Mouse (Mus musculus) large intestine, adult 2 months (tissue): ENCODE results near the gene Cdk17. TPM values are rescaled to one million over a fixed set of nuclear protein-coding genes. Genes with fewer than 3 reads are reported as not detected.

ENCODE experiments used
- DNase-seq: peaks from one replicate; pipeline ENCODE4 v3.0.0-alpha.2; 2012; ENCODE audit warnings: low read depth, low spot score
- WGBS: fragments of 180-500 bp; shearing (Covaris S2); methylation state at CpG from one replicate; pipeline ENCODE4 v1.1.7; 2018; 5-methylcytosine and 5-hydroxymethylcytosine counted together
- polyA plus RNA-seq: library from polyadenylated mRNA; depleted of rRNA; stranded (reverse); fragments of >200 nt; gene quantifications from 2 replicates; pipeline ENCODE4 v1.2.3, GENCODE M21; 2012

Cdk17 gene
- polyA plus RNA-seq, 1 experiment, result 3.6 TPM

GRCm38 (mm10) chr10:93165416-93166381 is 5.0 kb downstream of the Cdk17 start:
- 61% methylated on average over 14 of the region's 14 CpGs for WGBS
- DNase-seq, result no peak

DNA sequence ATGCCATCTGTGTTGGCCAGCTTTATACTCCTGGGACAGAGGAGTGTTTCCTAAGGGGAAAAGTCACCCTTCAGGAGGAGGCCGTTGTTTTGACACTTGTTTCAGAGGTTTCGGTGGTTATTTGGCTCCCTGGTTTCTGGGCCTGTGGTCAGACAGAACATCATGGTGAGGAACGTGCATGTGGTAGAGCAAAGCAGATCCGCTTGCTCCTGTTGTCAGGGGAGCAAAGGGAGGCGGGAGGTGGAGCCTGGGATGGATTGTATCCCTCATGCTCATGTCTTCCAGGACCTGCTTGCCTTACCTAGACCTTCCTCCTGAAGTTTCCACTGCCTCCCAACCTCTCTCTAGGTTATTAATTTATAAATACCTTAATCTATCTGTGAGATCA is 5.7 kb downstream of the Cdk17 start:
- no peak for DNase-seq
- WGBS, result 48% methylated on average over 5 of the region's 5 CpGs

DNA sequence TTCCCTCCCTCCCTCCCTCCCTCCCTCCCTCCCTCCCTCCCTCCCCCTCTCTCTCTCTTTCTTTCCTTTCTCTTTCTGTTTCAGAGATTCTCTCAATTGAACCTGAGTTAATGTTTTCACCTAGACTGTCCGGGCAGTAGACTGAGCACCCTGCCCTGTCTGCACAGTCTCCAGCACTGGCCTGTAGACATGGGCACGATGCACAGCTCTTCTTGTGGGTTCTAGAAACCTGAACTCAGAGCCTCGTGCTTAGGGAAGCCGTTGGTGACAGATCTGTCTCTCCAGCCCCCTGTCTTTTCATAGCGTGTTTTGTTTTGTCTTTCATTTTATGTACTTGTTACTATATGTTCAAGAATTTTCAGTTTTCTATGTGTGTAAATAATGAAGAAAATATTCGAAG is 6.6 kb downstream of the Cdk17 start:
- no peak for DNase-seq
- 61% methylated on average over 6 of the region's 6 CpGs for WGBS

DNA sequence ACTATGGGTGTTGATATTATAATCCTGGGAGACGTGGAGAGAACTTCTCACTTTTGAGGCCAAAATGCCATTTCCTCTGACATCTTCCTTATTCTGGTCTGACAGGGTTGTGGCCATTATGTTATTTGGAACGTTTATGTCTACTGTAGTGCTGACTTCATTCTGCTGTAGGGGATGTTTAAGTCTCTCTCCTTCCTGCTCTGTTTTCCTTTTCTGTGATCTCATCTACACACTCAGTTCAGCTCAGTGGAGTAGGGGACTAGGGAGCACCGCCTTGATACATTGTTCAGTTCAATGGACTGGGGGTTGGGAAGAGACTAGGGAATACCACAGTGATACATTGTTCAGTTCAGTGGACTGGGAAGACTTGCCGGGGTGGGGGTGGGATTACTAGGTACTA is 7.4 kb downstream of the Cdk17 start:
- 54% methylated on average over 4 of the region's 4 CpGs for WGBS

DNA sequence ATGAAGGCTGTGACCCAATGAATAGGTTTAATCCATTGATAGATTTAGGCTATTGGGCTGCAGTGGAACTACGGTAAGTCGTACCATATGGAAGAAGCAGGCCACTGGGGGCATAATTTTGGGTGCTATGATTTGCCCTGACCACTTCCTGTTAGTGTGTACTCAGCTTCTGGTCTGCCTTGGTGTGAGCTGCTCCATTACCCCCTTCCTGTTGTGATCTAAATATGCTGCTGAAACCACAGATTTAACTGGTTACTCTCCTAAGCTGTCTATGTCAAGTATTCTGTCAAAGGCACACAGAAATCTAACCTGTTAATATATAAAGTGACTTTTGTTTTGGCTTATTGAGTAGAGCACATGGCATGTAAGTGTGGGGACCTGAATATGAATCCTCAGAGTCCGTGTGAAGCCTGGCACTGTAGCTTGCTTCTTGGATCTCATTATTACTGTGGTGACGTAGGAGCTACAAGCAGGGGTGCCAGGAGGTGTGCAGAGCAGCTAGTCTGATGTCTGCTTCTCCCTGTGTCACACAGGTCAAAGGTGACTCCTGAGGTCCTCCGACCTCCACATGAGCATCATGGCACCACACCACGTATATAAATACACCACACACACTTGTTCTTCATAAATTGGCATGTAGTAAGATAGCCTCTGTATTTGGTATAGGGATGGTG is 10.6 kb downstream of the Cdk17 start:
- 71% methylated on average over 6 of the region's 6 CpGs for WGBS
- no peak for DNase-seq

More for the DNA sequence above, 7.4 kb downstream of the Cdk17 start:
- DNase-seq, result no peak

DNA sequence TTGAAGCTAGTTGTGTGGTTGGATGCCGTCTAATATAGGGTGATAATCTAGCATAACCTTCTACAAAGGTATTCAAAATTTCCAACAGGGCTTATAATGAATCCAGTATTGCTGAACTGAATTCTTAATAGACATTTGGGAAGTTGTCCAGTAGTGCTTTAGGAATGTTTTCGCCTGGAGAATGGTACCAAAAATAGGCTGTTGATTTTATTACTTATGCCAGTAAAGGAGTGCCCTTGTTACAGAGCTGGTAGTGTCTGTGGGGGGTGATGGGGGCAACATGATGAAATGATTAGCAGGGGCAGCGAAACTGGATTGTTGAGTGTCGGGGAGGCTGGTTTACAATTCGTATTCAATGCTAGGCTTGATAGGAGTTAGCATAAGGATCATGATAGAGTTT is 16.8 kb downstream of the Cdk17 start:
- DNase-seq, result no peak
- WGBS, result 44% methylated on average over 5 of the region's 5 CpGs

- DNase-seq, result no peak
- 15% methylated on average over 4 of the region's 4 CpGs for WGBS
Observed at GRCm38 (mm10) chr10:93177874-93178273, 17.2 kb downstream of the Cdk17 start.

DNA sequence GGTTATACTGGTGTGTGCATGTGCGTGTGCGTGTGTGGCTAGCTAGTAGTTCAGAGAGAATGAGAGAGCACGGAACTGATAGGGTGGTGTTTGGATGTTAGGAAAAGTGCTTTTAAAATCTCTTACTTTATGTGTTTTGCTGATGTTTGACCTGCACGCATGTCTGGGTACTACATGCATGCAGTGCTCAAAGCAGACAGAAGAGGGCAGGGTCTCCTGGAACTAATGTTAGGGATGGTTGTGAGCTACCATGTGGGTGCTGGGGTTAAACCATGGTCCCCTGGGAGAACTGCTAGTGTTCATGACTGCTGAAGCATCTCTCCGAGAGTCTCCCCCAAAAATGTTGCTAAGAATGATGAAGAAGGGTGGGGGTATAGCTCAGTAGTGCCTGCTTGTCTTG is 18.0 kb downstream of the Cdk17 start:
- WGBS, result 94% methylated on average over 5 of the region's 5 CpGs
- DNase-seq, result no peak

DNA sequence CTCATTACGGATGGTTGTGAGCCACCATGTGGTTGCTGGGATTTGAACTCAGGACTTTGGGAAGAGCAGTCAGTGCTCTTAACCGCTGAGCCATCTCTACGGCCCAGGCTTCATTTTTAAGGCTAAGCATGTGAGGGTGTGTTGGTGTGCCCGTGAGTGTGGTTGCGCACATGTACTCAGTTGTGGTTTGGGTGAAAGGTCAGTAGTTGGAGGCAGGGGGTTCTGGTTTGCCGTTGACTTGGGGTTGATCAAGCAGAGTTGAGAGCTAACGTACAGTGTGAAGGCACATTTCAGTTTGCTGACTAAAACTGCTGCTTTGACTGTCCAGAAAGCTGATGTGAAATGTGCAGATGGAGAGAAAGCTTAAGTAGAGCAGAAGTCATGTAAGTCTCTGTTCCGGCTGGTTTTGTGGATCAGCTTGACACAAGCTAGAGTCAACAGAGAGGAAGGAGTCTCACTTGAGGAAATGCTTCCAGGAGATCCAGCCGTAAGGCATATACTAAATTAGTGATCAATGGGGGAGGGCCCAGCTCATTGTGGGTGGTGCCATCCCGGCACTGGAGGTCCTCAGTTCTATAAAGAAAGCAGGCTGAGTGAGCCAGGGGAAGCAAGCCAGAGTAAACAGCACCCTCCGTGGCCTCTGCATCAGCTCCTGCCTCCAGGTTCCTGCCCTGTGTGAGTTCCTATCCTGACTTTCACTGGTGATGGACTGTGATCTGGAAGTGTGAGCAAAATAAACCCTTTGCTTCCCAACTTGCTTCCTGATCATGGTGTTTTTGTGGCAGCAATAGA is 19.2 kb downstream of the Cdk17 start:
- WGBS, result 67% methylated on average over 11 of the region's 11 CpGs
- no peak for DNase-seq

DNA sequence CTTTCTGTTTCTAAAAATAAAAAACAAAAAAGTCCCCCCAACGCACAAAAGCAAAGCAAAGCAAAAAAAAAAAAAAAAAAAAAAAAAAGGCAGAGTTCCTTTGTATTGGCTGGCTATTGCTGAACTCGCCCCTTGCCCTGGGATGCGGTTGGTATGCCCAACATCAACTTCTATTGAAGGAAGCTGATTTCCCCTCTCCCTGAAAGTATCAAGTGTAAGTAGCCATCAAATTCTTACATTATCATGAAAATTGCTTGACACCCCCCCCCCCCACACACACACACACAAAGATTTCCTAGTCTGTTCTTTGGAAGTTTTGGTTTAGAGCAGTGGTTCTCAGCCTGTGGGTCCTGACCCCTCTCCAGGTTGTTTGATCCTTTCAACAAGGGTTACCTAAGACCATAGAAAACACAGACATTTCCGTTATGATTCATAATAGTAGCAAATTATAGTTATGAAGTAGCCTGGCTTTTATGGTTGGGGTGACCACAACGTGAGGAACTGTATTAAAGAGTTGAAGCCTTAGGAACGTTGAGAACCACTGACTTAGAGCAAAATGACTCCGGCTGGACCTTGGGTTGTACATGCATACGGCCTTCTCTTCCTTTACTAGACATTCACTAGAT is 23.8 kb downstream of the Cdk17 start:
- WGBS, result 49% methylated on average over 8 of the region's 8 CpGs
- DNase-seq, result no peak

DNA sequence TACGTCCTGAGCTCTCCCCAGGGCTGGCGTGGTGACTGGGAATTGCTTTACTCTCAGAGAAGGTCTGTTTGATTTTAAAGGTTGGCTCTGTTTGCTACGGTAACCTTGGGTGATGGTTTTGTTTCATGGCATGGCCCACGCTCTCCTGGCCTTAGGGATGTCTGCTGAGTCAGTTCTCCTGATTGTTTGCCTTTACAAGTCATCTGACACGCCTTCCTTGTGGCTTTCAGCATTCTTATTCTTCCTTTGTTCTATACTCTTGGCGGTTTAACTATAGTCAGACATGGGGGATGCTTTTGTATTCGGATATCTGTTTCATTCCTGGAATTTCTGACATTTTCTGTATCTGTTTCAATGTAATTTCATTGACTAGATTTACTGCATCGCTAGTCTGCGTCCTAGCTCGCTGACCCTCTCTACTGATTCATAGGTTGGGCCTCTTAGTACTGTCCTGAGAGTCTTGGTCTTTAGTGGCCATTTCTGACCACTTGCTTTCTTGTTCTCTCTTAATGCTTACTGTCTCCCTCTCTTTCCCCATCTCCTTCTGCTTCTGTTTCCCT is 27.8 kb downstream of the Cdk17 start:
- 77% methylated on average over 10 of the region's 10 CpGs for WGBS
- DNase-seq, result no peak

DNA sequence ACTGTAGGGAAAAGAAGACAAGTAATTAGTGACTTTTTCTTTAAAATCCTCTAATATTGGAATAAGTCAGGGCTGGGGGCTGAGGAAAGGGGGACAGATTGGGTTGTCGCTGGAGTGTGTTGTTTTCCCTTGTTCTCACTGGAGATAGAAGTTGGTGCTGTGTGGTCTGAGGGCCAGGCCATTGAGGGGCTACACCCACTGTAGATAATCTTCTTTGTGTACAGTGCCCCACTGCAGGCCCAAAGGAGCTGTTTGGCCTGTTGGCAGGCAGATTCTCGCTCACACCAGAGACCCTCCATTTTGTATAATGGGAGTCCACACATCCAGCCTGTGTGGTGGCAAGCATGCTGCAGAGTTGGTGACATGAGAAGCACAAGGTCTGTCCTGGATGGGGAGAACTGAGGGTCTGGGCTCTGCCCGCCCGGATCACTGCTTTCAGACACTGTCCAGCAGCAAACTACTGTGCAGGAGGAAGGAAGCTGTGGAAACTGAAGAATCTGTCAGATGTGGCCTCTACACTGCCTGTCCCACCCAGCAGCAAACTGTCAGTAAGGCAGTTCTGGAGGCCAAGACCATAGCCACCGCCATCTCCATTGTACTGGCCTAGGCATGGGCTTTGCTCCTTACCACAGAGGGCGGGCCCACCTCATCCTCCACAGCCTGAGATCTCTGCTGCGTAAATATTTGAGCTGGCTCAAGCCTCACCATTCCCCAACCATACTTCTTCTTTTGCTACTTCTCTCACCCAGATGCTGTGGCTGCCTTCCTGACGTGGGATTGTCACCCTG is 30.0 kb downstream of the Cdk17 start:
- WGBS, result 74% methylated on average over 8 of the region's 8 CpGs
- DNase-seq, result no peak

DNA sequence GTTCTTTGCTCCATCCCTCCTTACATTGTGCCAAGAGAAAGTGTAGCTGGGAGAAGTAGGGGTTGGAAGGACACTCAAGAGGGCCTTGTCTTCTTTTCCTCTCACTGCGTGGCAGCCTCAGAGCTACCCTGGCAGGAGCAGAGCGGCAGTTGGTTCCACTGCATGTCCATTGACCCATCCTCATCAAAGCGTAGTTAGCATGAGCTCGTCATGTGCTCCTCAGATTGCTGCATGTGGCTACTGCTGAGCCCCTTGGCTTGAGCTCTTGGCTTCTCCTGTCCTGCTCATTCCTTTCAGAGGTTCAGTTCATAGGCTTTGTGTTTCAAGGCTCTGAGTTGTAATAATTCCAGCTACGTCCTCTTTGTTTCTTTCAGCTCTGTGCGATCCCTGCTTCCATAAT is 36.4 kb downstream of the Cdk17 start:
- no peak for DNase-seq
- WGBS, result 90% methylated on average over 6 of the region's 6 CpGs

GRCm38 (mm10) chr10:93198958-93199357 is 38.3 kb downstream of the Cdk17 start:
- 93% methylated on average over 3 of the region's 3 CpGs for WGBS
- no peak for DNase-seq

- no peak for DNase-seq
- 84% methylated on average over 6 of the region's 6 CpGs for WGBS
Observed at GRCm38 (mm10) chr10:93201846-93202458, 41.3 kb downstream of the Cdk17 start.

DNA sequence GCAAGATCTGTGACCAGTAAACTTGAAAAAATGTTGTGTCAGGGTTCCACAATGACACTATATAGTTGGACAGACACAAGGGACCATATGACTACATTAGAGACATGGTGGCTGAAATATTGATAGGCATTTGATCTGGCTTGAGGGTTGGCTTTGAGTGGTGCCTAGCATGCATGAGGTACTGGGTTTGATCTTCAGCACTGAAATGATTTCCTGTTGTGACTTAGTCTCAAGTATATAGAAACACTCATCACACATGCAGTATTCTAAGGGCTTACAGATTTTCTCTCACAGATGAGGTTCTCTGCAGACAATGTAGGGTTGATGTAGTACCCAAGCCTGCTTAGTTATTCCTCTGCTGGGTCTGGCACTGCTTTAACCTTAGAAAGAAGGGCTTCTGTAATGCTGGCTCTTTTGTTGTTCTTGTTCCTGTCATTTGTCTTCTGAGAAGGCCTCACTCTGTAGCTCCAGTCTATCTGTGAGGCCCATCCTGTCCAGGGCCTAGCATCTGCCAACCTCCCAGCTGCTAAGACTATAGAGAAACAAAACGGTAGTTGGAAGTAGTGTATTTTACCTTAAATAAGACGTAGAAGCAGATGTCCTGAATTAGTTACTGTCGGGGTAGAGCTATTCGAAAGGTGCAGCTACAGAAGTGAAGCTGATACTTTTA is 44.7 kb downstream of the Cdk17 start:
- no peak for DNase-seq
- 91% methylated on average over 4 of the region's 4 CpGs for WGBS

DNA sequence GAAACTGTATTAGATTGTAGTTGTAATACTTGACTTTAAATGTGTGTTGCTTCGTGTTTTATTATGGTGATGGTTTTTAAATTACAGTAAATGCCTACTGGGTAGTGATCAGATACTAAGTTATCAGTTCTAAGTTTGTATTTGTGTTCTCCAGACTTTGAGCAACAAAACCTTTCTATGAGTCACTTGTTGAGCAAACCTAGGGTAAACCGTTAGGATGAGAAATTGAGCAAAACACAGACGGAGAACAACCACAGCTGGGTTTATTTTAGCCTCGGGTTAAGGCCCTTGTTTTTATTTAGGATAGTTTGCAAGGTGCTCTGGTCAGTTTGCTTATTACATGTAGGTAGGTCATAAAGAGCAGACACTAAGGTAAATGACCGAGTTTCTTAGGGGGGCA is 46.5 kb downstream of the Cdk17 start:
- whole genome bisulfite sequencing, result 65% methylated on average over 5 of the region's 5 CpGs

GRCm38 (mm10) chr10:93212699-93213098 is 52.0 kb downstream of the Cdk17 start:
- 58% methylated on average over 2 of the region's 2 CpGs for WGBS
- DNase-seq, result no peak

More for the DNA sequence above, 46.5 kb downstream of the Cdk17 start:
- no peak for DNase-seq
